Mouse (Mus musculus) lung, postnatal 0 days (tissue): ENCODE data around the gene Gm17359. TPM values are rescaled to one million over a fixed set of nuclear protein-coding genes. Genes with fewer than 3 reads are reported as not detected.

Experiments used
- ATAC-seq: fragments of 200-750 bp; cut with Nextera tagmentation; 2 replicates; pipeline ENCODE4 v1.8.0; 2017; ENCODE audit warnings: moderate library complexity
- DNase-seq: peaks from one replicate; pipeline ENCODE4 v3.0.0-alpha.2; 2016; ENCODE audit warnings: low spot score
- H3K27ac ChIP-seq: fragments of 300-500 bp; sonication (generic); 2 replicates; pipeline ENCODE4 v1.5.1; 2014; ENCODE audit warnings: antibody characterized with exemption, mild to moderate bottlenecking, low read length, mixed read lengths
- H3K27me3 ChIP-seq: fragments of 300-500 bp; sonication (generic); replicated peaks from 2 replicates; pipeline ENCODE4 v1.6.1; 2014; ENCODE audit warnings: low read length, mixed read lengths; ENCODE audit not compliant: insufficient read depth
- H3K36me3 ChIP-seq: fragments of 300-500 bp; sonication (generic); 2 replicates; pipeline ENCODE4 v1.6.1; 2014; ENCODE audit warnings: low read length, mixed read lengths; ENCODE audit not compliant: insufficient read depth
- H3K4me1 ChIP-seq: fragments of 300-500 bp; sonication (generic); 2 replicates; pipeline ENCODE4 v1.6.1; 2014; ENCODE audit warnings: antibody characterized with exemption, low read depth, low read length, mixed read lengths; ENCODE audit not compliant: insufficient read depth
- H3K4me2 ChIP-seq: fragments of 300-500 bp; sonication (generic); replicated peaks from 2 replicates; pipeline ENCODE4 v1.6.1; 2014; ENCODE audit warnings: low read depth, mild to moderate bottlenecking, low read length, moderate library complexity, mixed read lengths
- H3K4me3 ChIP-seq: fragments of 300-500 bp; sonication (generic); 2 replicates; pipeline ENCODE4 v1.5.1; 2014; ENCODE audit warnings: low read depth, low read length
- H3K9ac ChIP-seq: fragments of 300-500 bp; sonication (generic); replicated peaks from 2 replicates; pipeline ENCODE4 v1.6.1; 2014; ENCODE audit warnings: low read depth, mild to moderate bottlenecking
- H3K9me3 ChIP-seq: fragments of 300-500 bp; sonication (generic); 2 replicates; pipeline ENCODE4 v1.6.1; 2016; ENCODE audit warnings: low read length, mixed read lengths
- CTCF ChIP-seq: IDR thresholded peaks from 2 replicates; pipeline ENCODE4 v1.5.1; 2016; ENCODE audit warnings: antibody characterized with exemption, mild to moderate bottlenecking
- EP300 ChIP-seq: IDR thresholded peaks from 2 replicates; pipeline ENCODE4 v1.6.1; 2016; ENCODE audit warnings: antibody characterized with exemption, mild to moderate bottlenecking, control low read depth
- WGBS: fragments of 180-500 bp; shearing (Covaris S2); extraction: QIAGEN DNeasy Blood & Tissue Kit; methylation state at CpG from one replicate; pipeline ENCODE4 v1.1.7; 2014; 5-methylcytosine and 5-hydroxymethylcytosine counted together
- polyA plus RNA-seq: library from polyadenylated mRNA; unstranded; fragments of >200 nt; fragmentation: Nextera tagmentation; extraction: Ambion mirVana; gene quantifications from 2 replicates; pipeline ENCODE4 v1.2.1, GENCODE M21; 2015

Gm17359 gene
- polyA plus RNA-seq, 1 experiment from 2014 or later = not detected

GRCm38 (mm10) chr3:79381398-79381797 is 44.9 kb downstream of the Gm17359 start:
- ATAC-seq = no peak
- no peaks in the 10 kb centered on the region for H3K27me3 ChIP-seq
- H3K4me1 ChIP-seq = no peaks in the 10 kb centered on the region
- no peaks in the 10 kb centered on the region for H3K9me3 ChIP-seq
- H3K36me3 ChIP-seq = no peaks in the 10 kb centered on the region
- TF ChIP-seq EP300 (no peak), CTCF (no peak)
- H3K4me3 ChIP-seq = no peak overlapping the region
- no peak overlapping the region for H3K27ac ChIP-seq
- DNase-seq = no peak
- no peak overlapping the region for H3K4me2 ChIP-seq
- H3K9ac ChIP-seq = no peak overlapping the region
- WGBS = 44% methylated on average over 4 of the region's 4 CpGs

GRCm38 (mm10) chr3:79385434-79386029 is 49.1 kb downstream of the Gm17359 start:
- H3K9me3 ChIP-seq = no peaks in the 10 kb centered on the region
- WGBS = 37% methylated on average over 8 of the region's 8 CpGs
- DNase-seq (no peak), ATAC-seq (no peak)
- TF ChIP-seq EP300 (no peak), CTCF (no peak)
- no peak overlapping the region for H3K4me2 ChIP-seq
- no peaks in the 10 kb centered on the region for H3K4me1 ChIP-seq
- H3K4me3 ChIP-seq = no peak overlapping the region
- no peak overlapping the region for H3K27ac ChIP-seq
- H3K27me3 ChIP-seq = no peaks in the 10 kb centered on the region
- no peaks in the 10 kb centered on the region for H3K36me3 ChIP-seq
- no peak overlapping the region for H3K9ac ChIP-seq

DNA sequence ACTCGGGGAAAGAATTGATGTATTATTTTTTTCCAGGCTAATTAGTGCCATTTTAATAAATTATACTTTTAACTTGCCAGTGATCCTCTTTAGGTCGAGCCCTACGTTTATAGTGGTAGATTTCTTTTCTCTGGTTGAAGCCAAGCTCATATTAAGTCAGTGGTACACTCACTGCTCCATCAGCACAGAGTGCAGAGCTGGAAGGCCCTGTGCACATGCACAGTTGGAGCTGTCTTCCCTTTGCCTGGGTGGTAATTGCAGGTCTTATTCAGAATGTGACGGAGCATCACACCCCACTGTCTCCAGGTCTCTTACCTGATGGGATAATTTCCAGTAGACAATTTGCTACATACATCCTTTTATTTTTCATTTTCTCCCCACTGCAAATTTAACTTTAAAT is 52.6 kb downstream of the Gm17359 start:
- Histone ChIP-seq H3K9ac (no peak overlapping the region), H3K4me3 (no peak overlapping the region), H3K9me3 (no peaks in the 10 kb centered on the region), H3K27me3 (no peaks in the 10 kb centered on the region), H3K4me2 (no peak overlapping the region), H3K36me3 (no peaks in the 10 kb centered on the region), H3K4me1 (no peaks in the 10 kb centered on the region), H3K27ac (no peak overlapping the region)
- ATAC-seq = no peak
- WGBS = 51% methylated on average over 4 of the region's 4 CpGs
- DNase-seq = no peak
- TF ChIP-seq EP300 = no peak
- no peak for TF ChIP-seq CTCF

DNA sequence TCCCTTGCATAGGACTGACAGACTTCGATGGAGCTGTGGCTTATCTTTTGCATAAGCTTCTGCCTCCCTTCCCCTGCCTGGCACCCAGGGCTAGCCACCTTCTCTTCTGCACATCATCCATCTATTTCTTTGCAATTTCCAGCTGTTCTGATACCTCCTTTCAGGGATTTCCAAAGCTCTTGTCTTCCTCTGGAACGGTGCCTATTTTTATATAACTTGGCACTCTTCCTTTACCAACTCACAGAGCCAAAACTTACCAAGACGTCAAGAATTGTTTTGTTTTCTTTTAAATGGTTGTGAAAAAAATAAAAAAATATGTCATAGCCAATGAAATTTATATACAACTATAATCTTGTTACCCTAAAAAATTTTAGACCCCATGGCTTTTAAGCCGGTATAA is 64.1 kb downstream of the Gm17359 start:
- TF ChIP-seq CTCF (no peak), EP300 (no peak)
- Histone ChIP-seq H3K27ac (no peak overlapping the region), H3K4me3 (no peak overlapping the region), H3K4me2 (no peak overlapping the region), H3K4me1 (no peaks in the 10 kb centered on the region), H3K9ac (no peak overlapping the region), H3K9me3 (no peaks in the 10 kb centered on the region), H3K27me3 (no peaks in the 10 kb centered on the region), H3K36me3 (no peaks in the 10 kb centered on the region)
- 38% methylated on average over 4 of the region's 4 CpGs for WGBS
- DNase-seq = peak; percentile 7
- ATAC-seq = no peak

DNA sequence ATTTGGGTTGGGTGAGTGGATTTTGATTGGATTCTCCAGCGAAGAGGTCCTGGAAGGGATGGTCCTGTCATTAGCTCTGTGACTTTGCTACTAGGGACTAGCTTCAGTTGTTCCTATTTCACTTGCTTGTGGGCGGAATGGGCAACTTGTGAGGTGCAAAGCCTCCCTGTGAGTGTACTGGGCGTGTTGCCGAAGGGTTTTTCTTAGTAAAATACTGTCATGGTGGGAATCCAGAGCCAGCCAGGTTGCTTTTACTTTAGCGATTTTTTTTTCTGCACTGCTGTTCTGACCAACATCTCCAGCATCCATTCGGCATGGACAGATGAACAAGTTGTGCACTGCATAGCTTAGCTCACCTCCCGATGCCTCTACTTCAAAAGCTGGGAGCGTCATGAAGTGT is 65.6 kb downstream of the Gm17359 start:
- no peaks in the 10 kb centered on the region for H3K36me3 ChIP-seq

DNA sequence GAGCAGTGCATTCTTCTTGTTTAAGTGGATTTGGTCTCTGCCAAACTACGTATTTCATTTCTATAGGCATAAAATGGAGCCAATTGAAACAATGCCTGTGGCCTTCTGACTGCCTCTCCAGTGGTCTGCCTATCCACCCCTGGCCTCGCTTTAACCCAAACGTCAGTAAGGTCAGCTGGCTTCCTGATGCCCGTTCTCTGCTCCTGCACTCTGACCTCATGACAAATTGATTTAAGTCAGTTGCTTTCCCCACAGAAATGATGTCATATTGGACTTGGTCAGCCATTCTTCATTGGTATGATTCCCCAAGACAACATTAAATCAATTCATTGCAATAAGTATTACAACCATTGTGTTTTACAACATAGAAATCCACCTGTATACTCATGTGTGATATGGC is 72.1 kb downstream of the Gm17359 start:
- Histone ChIP-seq H3K4me3 (no peak overlapping the region), H3K36me3 (no peaks in the 10 kb centered on the region), H3K9me3 (no peaks in the 10 kb centered on the region), H3K27ac (no peak overlapping the region), H3K4me1 (no peaks in the 10 kb centered on the region), H3K27me3 (no peaks in the 10 kb centered on the region), H3K4me2 (no peak overlapping the region), H3K9ac (no peak overlapping the region)
- ATAC-seq = no peak
- no peak for DNase-seq
- 64% methylated on average over 4 of the region's 4 CpGs for WGBS
- TF ChIP-seq CTCF = no peak
- no peak for TF ChIP-seq EP300

More for the DNA sequence above, 65.6 kb downstream of the Gm17359 start:
- H3K27ac ChIP-seq = no peak overlapping the region
- no peak for DNase-seq
- TF ChIP-seq CTCF (no peak), EP300 (no peak)
- H3K4me1 ChIP-seq = no peaks in the 10 kb centered on the region
- H3K4me3 ChIP-seq = no peak overlapping the region
- no peak overlapping the region for H3K9ac ChIP-seq
- no peak for ATAC-seq
- no peaks in the 10 kb centered on the region for H3K9me3 ChIP-seq
- H3K4me2 ChIP-seq = no peak overlapping the region
- WGBS = 91% methylated on average over 8 of the region's 8 CpGs
- H3K27me3 ChIP-seq = no peaks in the 10 kb centered on the region
